Mouse (Mus musculus): ENCODE data around the gene Nqo2.

DNA sequence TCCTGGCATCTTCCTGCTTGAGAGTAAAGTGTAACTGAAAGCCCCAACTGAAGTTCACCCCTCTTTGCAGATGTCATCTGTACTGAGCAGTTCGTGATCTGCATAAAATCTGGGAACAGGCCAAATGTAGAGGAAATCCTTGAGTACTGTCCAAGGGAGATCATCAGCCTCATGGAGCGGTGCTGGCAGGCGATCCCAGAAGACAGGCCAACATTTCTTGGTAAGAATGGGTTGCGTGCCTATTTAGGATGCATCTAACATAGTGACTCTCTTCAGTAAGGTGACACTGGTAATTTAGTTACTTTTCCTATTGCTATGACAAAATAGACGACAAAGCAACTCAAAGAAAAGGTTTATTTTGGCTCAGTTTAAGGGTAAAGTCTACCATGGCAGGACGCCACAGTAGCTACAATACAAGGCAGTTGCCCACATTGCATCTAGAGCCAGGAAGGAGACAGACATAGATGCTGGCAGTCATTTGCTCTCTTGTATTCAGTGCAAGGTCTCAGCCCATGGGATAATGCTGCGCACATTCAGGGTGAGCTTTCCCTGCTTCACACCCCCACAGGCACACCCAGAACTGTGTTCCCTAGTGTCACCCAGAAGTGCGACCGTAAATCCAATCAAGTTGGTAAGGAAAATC lies 52.6 kb downstream of the Nqo2 start:
- TF ChIP-seq POLR2A (IDR thresholded peaks at IDR 0.05; ENCODE audit: low read depth, low read length) = no peak
- no peak for TF ChIP-seq E2F4 (IDR thresholded peaks at IDR 0.05; ENCODE audit: insufficient replicate concordance, low read depth, low read length)
- TF ChIP-seq MAFK (IDR thresholded peaks at IDR 0.05; ENCODE audit: insufficient replicate concordance, low read length) = no peak
- TF ChIP-seq UBTF (IDR thresholded peaks at IDR 0.05; ENCODE audit: low read depth, low read length) = no peak
- TF ChIP-seq CHD2 (IDR thresholded peaks at IDR 0.05; ENCODE audit: low read length) = no peak
- TF ChIP-seq EP300 (IDR thresholded peaks at IDR 0.05; ENCODE audit: low read length) = no peak
- TF ChIP-seq MXI1 (IDR thresholded peaks at IDR 0.05; ENCODE audit: low read depth, low read length) = no peak
